Mouse (Mus musculus): ENCODE results near the gene Egfl8.

DNA sequence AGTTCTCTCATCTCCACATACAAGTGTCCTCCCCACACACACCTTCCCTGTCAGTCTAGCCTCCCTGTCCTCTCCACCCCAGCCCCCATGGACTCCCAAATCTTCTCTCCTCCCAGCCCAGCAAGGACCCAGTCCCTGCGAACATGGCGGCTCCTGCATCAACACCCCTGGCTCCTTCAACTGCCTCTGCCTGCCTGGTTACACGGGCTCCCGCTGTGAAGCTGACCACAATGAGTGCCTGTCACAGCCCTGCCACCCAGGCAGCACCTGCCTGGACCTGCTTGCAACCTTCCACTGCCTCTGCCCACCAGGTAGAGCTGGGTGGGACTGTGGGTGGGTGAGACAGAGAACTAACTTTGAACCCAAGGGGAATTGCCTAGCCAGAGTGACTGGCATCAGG is 45.9 kb downstream of the Egfl8 start:
- no peak for TF ChIP-seq CTCF (IDR thresholded peaks at IDR 0.05; ENCODE audit: low read depth, low read length)
- TF ChIP-seq EP300 (IDR thresholded peaks at IDR 0.05; ENCODE audit: insufficient read depth, low read depth, low read length) = no peak
